Mouse (Mus musculus) MEL (cell line): ENCODE results near the gene Adam22.

Experiments used
- CTCF ChIP-seq, 3 experiments: IDR thresholded peaks in 2 of 3; conservative IDR thresholded peaks in 1 of 3; 2 replicates each; pipeline ENCODE4 v1.5.1; 2011 to 2012; ENCODE audit warnings: low read length in 3 of 3, low read depth in 2 of 3, mild to moderate bottlenecking in 2 of 3, improper control_type of control experiment in 1 of 3, inconsistent platforms in 1 of 3, mixed read lengths in 1 of 3, moderate library complexity in 1 of 3; ENCODE audit not compliant: control insufficient read depth in 1 of 3, insufficient read depth in 1 of 3, poor library complexity in 1 of 3, severe bottlenecking in 1 of 3
- E2F4 ChIP-seq: IDR thresholded peaks from 2 replicates; pipeline ENCODE4 v1.6.1; 2011; ENCODE audit warnings: low read depth, low read length, improper control_type of control experiment, borderline replicate concordance
- EP300 ChIP-seq, 2 experiments: IDR thresholded peaks; 2 replicates each; pipeline ENCODE4 v1.6.1; 2011; ENCODE audit warnings: improper control_type of control experiment in 2 of 2, low read length in 2 of 2, low read depth in 1 of 2, mild to moderate bottlenecking in 1 of 2
- GATA1 ChIP-seq: IDR thresholded peaks from 2 replicates; pipeline ENCODE4 v1.6.1; 2011; ENCODE audit warnings: low read depth, low read length, improper control_type of control experiment
- HCFC1 ChIP-seq: IDR thresholded peaks from 2 replicates; pipeline ENCODE4 v1.6.1; 2012; ENCODE audit warnings: low read depth, mild to moderate bottlenecking, inconsistent platforms, low read length, improper control_type of control experiment, moderate library complexity
- MAFK ChIP-seq: IDR thresholded peaks from 2 replicates; pipeline ENCODE4 v1.6.1; 2011; ENCODE audit warnings: low read depth, mild to moderate bottlenecking, low read length, improper control_type of control experiment, borderline replicate concordance
- MAX ChIP-seq: IDR thresholded peaks from 2 replicates; pipeline ENCODE4 v1.6.1; 2011; ENCODE audit warnings: low read length, improper control_type of control experiment
- MXI1 ChIP-seq: IDR thresholded peaks from 2 replicates; pipeline ENCODE4 v1.6.1; 2011; ENCODE audit warnings: mild to moderate bottlenecking, low read depth, low read length, improper control_type of control experiment
- NELFE ChIP-seq: IDR thresholded peaks from 2 replicates; pipeline ENCODE4 v1.6.1; 2011; ENCODE audit warnings: low read depth, low read length, improper control_type of control experiment
- POLR2A ChIP-seq, 2 experiments: IDR thresholded peaks; 2 replicates each; pipeline ENCODE4 v1.6.1; 2011 to 2012; ENCODE audit warnings: low read length in 2 of 2, mild to moderate bottlenecking in 2 of 2, control low read depth in 1 of 2, improper control_type of control experiment in 1 of 2, low read depth in 1 of 2, moderate library complexity in 1 of 2; ENCODE audit not compliant: control insufficient read depth in 1 of 2, insufficient read depth in 1 of 2, poor library complexity in 1 of 2
- SMC3 ChIP-seq: IDR thresholded peaks from 2 replicates; pipeline ENCODE4 v1.6.1; 2011; ENCODE audit warnings: low read depth, low read length, improper control_type of control experiment
- TAL1 ChIP-seq: IDR thresholded peaks from 2 replicates; pipeline ENCODE4 v1.6.1; 2012; ENCODE audit warnings: mild to moderate bottlenecking, inconsistent platforms, low read length, moderate library complexity, mixed read lengths
- TBP ChIP-seq: IDR thresholded peaks from 2 replicates; pipeline ENCODE4 v1.8.0; 2011; ENCODE audit warnings: low read depth, low read length, improper control_type of control experiment
- ZC3H11A ChIP-seq: IDR thresholded peaks from 2 replicates; pipeline ENCODE4 v1.6.1; 2012; ENCODE audit warnings: low read depth, mild to moderate bottlenecking, inconsistent platforms, low read length, improper control_type of control experiment

GRCm38 (mm10) chr5:8357677-8358076 lies 10.3 kb downstream of the Adam22 start:
- TF ChIP-seq POLR2A (IDR thresholded peaks at IDR 0.05; ENCODE audit: control insufficient read depth in 1 of 2, insufficient read depth in 1 of 2, low read depth in 1 of 2, low read length in 2 of 2, poor library complexity in 1 of 2) (no peak), EP300 (IDR thresholded peaks at IDR 0.05; ENCODE audit: low read depth in 1 of 2, low read length in 2 of 2) (no peak), HCFC1 (no peak), TBP (no peak), CTCF (IDR thresholded peaks at IDR 0.05 in 2 of 3, conservative IDR thresholded peaks at IDR 0.05 in 1 of 3; ENCODE audit: control insufficient read depth in 1 of 3, insufficient read depth in 1 of 3, low read depth in 2 of 3, low read length in 3 of 3, poor library complexity in 1 of 3, severe bottlenecking in 1 of 3) (no peak), MAX (no peak), NELFE (no peak), GATA1 (no peak), ZC3H11A (no peak), E2F4 (no peak), MAFK (no peak), MXI1 (no peak), TAL1 (no peak), SMC3 (no peak)
